Mouse (Mus musculus) midbrain, embryonic 13.5 days (tissue): ENCODE data around the gene H2-Eb1. TPM values are rescaled to one million over a fixed set of nuclear protein-coding genes. Genes with fewer than 3 reads are reported as not detected.

Experiments
- ATAC-seq: fragments of 200-750 bp; cut with Nextera tagmentation; 2 replicates; pipeline ENCODE4 v1.8.0; 2017; ENCODE audit warnings: mild to moderate bottlenecking, moderate TSS enrichment, moderate library complexity
- H3K27ac ChIP-seq: fragments of 300-500 bp; sonication (generic); 2 replicates; pipeline ENCODE4 v1.5.1; 2015; ENCODE audit warnings: inconsistent platforms, mild to moderate bottlenecking, moderate library complexity
- H3K27me3 ChIP-seq: fragments of 300-500 bp; sonication (generic); 2 replicates; pipeline ENCODE4 v1.6.1; 2015; ENCODE audit warnings: mild to moderate bottlenecking, inconsistent platforms
- H3K36me3 ChIP-seq: fragments of 300-500 bp; sonication (generic); 2 replicates; pipeline ENCODE4 v1.6.1; 2015; ENCODE audit warnings: mild to moderate bottlenecking, inconsistent platforms
- H3K4me1 ChIP-seq: fragments of 300-500 bp; sonication (generic); replicated peaks from 2 replicates; pipeline ENCODE4 v1.6.1; 2015; ENCODE audit warnings: inconsistent platforms
- H3K4me2 ChIP-seq: fragments of 300-500 bp; sonication (generic); replicated peaks from 2 replicates; pipeline ENCODE4 v1.6.1; 2015; ENCODE audit warnings: moderate library complexity, mild to moderate bottlenecking, inconsistent platforms
- H3K4me3 ChIP-seq: fragments of 300-500 bp; sonication (generic); replicated peaks from 2 replicates; pipeline ENCODE4 v1.5.1; 2015; ENCODE audit warnings: mild to moderate bottlenecking, inconsistent platforms
- H3K9ac ChIP-seq: fragments of 300-500 bp; sonication (generic); replicated peaks from 2 replicates; pipeline ENCODE4 v1.6.1; 2015; ENCODE audit warnings: mild to moderate bottlenecking, inconsistent platforms
- H3K9me3 ChIP-seq: fragments of 300-500 bp; sonication (generic); 2 replicates; pipeline ENCODE4 v1.6.1; 2016; ENCODE audit warnings: mild to moderate bottlenecking, inconsistent platforms
- WGBS: fragments of 180-500 bp; shearing (Covaris S2); methylation state at CpG from one replicate; pipeline ENCODE4 v1.1.7; 2015; 5-methylcytosine and 5-hydroxymethylcytosine counted together
- polyA plus RNA-seq: library from polyadenylated mRNA; unstranded; fragments of >200 nt; fragmentation: Nextera tagmentation; extraction: Ambion mirVana; gene quantifications from 2 replicates; pipeline ENCODE4 v1.2.1, GENCODE M21; 2015

The H2-Eb1 gene
- 1.7 and 2.1 TPM in 2 replicates for polyA plus RNA-seq

DNA sequence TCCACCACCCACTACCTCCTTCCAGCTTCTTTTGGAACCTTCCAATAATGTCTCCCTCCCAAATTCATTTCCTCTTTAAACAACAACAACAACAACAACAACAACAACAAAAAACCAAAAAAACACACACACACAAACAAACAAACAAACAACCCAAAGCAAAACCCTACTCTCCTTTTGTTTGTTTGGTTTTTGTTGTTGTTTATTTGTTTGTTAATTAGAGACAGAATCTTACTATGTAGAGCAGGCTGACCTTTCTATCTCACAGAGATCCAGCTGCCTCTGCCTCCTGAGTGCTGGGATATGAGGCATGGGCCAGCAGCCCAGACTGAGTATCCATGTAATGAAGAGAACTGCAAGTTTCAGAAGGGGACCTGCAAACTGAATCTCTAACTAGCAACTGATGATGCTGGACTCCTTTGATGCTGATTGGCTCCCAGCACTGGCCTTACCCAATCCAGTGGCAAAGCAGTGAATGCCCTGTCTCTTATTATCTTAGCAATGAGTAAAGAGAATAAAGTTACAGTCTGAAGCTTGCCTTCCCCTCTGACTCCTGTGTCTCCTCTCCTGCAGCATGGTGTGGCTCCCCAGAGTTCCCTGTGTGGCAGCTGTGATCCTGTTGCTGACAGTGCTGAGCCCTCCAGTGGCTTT lies at the start of gene H2-Eb1:
Gene H2-Eb1 (plus strand): TSS at position 488 of the 651 bp plus-strand sequence.
- peak; percentile 59 for ATAC-seq
- no peak within 1 kb of the TSS for H3K4me3 ChIP-seq
- no peak within 1 kb of the TSS for H3K9ac ChIP-seq
- peaks cover 3% of the 10 kb centered on the region; the same call in 1 of the 2 replicates for H3K4me1 ChIP-seq
- H3K9me3 ChIP-seq, result no peaks in the 10 kb centered on the region
- H3K27me3 ChIP-seq, result peaks cover 7% of the 10 kb centered on the region; the same call in 1 of the 2 replicates
- no peak within 1 kb of the TSS for H3K4me2 ChIP-seq
- H3K27ac ChIP-seq, result no peak within 1 kb of the TSS
- no peaks in the 10 kb centered on the region for H3K36me3 ChIP-seq

DNA sequence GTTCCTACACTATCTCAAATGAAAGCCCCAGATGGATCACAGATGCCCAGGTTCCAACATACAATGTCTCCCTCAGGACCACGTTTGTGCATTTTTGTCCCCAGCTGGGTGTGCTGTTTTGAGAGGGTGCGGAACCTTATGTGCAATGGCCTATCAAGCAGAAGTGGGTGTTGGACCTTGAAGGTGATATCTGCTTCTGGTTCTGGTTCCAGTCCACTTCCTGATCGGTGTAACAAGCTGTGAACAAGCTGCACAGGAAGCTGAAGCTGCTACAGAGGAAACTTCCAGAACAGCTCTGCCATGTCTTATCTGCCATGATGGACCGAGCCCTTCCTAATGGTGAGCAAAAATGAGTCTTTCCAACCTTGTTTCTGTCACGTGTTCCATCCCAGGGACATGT lies 49.2 kb upstream of the H2-Eb1 start:
- Histone ChIP-seq H3K9ac (no peak overlapping the region), H3K27me3 (0 out of 2 replicates have a peak, but pooled peaks cover 9% of the 10 kb centered on the region), H3K9me3 (no peaks in the 10 kb centered on the region), H3K36me3 (no peaks in the 10 kb centered on the region), H3K4me1 (0 out of 2 replicates have a peak, but pooled peaks cover 2% of the 10 kb centered on the region), H3K27ac (no peak overlapping the region), H3K4me2 (no peak overlapping the region), H3K4me3 (no peak overlapping the region)
- no peak for ATAC-seq
- 85% methylated on average over 5 of the region's 5 CpGs for WGBS

DNA sequence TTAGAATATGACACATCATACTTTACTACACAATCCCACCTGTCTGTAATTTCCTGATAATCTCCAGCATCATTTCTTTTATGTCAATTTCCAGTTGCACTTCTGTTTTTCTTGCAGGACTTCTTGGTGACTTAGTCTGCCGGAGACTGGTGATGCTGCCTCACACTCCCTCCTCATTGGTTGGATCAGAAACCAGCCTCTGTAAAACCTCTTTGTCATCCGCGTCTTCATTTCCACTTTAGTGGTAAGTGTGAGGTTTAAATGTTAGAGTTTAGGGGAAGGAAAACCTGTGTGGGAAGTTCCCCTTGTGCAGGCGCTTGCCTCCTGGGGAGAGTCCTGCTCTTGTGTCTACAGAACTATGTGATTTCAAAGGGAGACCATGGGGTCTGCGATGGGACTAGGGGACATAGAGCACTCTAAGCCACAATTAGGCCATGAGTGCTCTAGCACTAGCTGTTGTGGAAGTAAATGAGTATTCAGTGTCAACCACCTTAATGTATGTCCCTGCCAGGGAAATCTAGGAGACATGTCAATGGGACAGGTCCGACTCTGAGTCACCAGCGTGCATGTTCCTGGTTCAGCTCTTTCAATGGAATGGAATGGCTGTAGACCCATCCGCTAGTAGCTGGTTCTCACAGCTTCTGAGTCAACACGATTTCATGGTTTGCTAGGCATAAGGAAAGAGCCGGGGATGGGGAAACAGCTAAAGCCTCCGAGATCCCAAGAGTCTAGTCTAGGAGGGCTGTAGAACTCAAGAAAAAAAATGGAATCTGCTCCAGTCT lies 47.9 kb upstream of the H2-Eb1 start, which contains the start of gene H2-Ab1:
Gene H2-Ab1 (plus strand): TSS at position 96 of the 782 bp plus-strand sequence.
- WGBS, result 72% methylated on average over 11 of the region's 11 CpGs
- Histone ChIP-seq H3K9me3 (no peaks in the 10 kb centered on the region), H3K4me1 (0 out of 2 replicates have a peak, but pooled peaks cover 2% of the 10 kb centered on the region), H3K4me3 (no peak within 1 kb of the TSS), H3K27ac (no peak within 1 kb of the TSS), H3K4me2 (no peak within 1 kb of the TSS), H3K27me3 (peaks cover 9% of the 10 kb centered on the region; the same call in 1 of the 2 replicates), H3K9ac (no peak within 1 kb of the TSS), H3K36me3 (no peaks in the 10 kb centered on the region)
- ATAC-seq, result no peak

DNA sequence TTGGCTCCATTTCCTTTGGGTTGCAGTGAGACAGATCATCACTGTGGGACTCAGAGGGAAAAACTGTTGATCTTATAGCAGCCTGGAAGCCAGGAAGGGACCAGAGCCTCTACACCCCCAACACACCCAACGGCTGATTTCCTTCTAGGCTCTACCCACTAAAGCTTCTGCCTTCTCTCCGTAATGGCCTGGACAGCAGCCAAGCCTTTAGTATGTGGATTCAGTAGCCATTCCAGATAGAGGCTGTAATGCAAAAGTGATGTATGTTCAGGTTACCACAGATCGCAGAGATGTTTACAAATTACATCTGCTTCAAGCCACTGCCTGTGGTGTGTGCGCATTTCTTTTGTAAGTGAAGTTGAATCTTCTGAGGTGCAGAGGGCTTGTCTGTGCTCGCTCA lies 45.1 kb upstream of the H2-Eb1 start:
- H3K9me3 ChIP-seq, result no peaks in the 10 kb centered on the region
- no peak overlapping the region for H3K9ac ChIP-seq
- no peak overlapping the region for H3K4me2 ChIP-seq
- 84% methylated on average over 5 of the region's 5 CpGs for whole genome bisulfite sequencing
- no peaks in the 10 kb centered on the region for H3K36me3 ChIP-seq
- H3K27me3 ChIP-seq, result peaks cover 34% of the 10 kb centered on the region
- peaks cover 24% of the 10 kb centered on the region for H3K4me1 ChIP-seq
- ATAC-seq, result no peak
- no peak overlapping the region for H3K4me3 ChIP-seq
- no peak overlapping the region for H3K27ac ChIP-seq

DNA sequence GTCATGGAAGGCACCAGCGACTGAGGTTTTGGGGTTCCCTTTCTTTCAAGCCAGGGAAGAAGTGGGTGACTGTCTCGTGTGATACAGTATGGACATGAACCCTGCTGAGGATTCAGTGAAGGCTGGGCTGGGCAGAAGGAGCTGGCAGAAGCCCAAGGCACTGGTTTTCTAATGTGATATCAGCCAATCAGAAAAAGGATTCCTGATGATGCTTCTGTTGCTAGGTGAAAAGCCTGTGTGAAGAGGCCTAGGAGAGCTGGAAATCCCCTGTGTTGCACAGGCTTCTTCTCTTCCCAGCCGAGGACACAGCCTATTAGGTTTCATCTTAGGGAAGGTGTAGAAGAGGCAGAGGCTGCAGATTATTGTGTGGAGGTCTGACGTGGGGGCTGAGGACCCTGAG lies 44.2 kb upstream of the H2-Eb1 start:
- ATAC-seq, result peak; percentile 73
- Histone ChIP-seq H3K4me2 (no peak overlapping the region), H3K27me3 (peaks cover 36% of the 10 kb centered on the region), H3K36me3 (no peaks in the 10 kb centered on the region), H3K4me1 (peaks cover 24% of the 10 kb centered on the region), H3K4me3 (no peak overlapping the region), H3K9ac (no peak overlapping the region), H3K9me3 (no peaks in the 10 kb centered on the region), H3K27ac (no peak overlapping the region)
- 28% methylated on average over 4 of the region's 4 CpGs for WGBS

DNA sequence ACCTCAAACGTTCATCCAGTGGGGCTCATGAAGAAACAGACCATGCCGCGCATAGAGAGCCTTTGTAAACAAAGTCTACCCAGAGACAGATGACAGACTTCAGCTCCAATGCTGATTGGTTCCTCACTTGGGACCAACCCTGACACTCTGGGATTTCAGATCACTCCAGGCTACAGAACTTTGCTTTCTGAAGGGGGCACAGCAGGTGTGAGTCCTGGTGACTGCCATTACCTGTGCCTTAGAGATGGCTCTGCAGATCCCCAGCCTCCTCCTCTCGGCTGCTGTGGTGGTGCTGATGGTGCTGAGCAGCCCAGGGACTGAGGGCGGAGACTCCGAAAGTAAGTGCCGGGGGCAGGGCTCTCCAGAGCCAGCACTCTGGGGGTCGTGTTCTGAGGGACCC lies 42.6 kb upstream of the H2-Eb1 start:
- H3K9ac ChIP-seq, result no peak overlapping the region
- H3K4me1 ChIP-seq, result peaks cover 24% of the 10 kb centered on the region
- no peak overlapping the region for H3K27ac ChIP-seq
- peak overlapping the region; percentile 96 for H3K4me2 ChIP-seq
- no peaks in the 10 kb centered on the region for H3K36me3 ChIP-seq
- WGBS, result under 1% methylated on average over 8 of the region's 8 CpGs
- peak; percentile 79 for ATAC-seq
- peaks cover 40% of the 10 kb centered on the region for H3K27me3 ChIP-seq
- peak overlapping the region; percentile 54 for H3K4me3 ChIP-seq
- no peaks in the 10 kb centered on the region for H3K9me3 ChIP-seq

DNA sequence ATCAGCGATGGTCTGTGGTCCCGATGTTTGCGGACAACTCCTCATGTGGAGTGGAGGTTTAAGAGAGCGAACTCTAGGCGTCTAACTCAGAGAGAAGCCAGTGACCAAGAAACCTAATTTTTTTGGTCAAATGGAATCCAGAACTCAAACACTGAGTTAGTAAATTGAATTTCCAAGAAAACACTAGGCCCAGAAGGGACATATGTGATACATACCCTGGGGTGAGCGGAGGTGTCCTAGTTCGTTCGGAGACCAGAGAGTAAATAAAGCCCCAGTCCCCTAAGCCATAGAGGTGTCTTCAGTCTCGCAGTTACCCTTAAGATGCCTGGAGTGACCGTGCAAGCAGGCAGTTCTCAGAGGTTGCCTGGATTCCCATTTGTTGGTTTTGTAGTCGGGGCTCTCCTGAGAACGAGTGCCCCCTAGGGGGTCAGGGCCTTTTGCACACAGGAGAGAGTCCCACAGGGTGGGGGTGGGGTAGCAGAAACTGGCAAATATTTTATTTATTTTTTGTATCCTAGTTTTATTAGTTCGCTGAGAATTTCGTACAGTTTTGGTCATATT lies 41.8 kb upstream of the H2-Eb1 start:
- Histone ChIP-seq H3K9ac (no peak overlapping the region), H3K4me1 (peaks cover 24% of the 10 kb centered on the region), H3K27me3 (peaks cover 40% of the 10 kb centered on the region), H3K9me3 (no peaks in the 10 kb centered on the region), H3K4me3 (peak overlapping the region; percentile 54), H3K4me2 (peak overlapping the region; percentile 96), H3K36me3 (no peaks in the 10 kb centered on the region), H3K27ac (no peak overlapping the region)
- 2% methylated on average over 14 of the region's 14 CpGs for WGBS
- no peak for ATAC-seq

DNA sequence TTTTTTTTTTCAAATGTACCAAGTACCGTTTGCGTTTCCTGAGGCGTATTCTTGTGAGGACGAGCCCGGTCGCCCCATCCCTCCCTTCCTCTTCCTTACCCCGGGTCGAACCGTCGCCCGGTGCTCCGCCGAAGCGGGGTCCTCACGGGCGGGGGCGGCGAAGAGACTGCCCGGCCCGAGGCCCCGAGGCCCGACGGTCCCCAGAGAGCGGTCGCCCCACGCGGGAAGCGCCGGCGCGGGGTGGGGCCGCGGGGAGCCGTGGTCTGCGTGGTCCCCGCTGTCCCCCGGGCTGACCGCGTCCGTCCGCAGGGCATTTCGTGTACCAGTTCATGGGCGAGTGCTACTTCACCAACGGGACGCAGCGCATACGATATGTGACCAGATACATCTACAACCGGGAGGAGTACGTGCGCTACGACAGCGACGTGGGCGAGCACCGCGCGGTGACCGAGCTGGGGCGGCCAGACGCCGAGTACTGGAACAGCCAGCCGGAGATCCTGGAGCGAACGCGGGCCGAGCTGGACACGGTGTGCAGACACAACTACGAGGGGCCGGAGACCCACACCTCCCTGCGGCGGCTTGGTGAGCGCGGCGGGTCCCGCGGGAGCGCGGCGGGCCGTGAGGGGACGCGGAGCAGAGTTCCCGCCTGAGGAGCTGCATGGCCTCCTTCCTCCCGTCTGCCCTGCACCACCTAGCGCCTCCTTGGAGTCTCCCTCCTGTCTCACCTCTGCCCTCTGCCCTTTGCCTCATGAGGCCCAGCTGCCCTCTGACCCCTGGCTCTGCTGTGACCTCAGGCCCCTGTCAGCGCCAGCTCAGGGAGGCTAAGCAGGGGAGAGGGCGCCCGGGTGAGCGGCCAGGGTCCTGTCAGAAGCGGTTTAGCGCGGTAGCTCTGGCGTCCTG lies 41.0 kb upstream of the H2-Eb1 start:
- peak overlapping the region; percentile 54 for H3K4me3 ChIP-seq
- WGBS, result under 1% methylated on average over 82 of the region's 93 CpGs
- H3K27me3 ChIP-seq, result peaks cover 33% of the 10 kb centered on the region
- H3K4me1 ChIP-seq, result peaks cover 24% of the 10 kb centered on the region
- no peaks in the 10 kb centered on the region for H3K9me3 ChIP-seq
- H3K9ac ChIP-seq, result peak overlapping the region; percentile 70
- peak; percentile 34 for ATAC-seq
- peak overlapping the region; percentile 96 for H3K4me2 ChIP-seq
- no peak overlapping the region for H3K27ac ChIP-seq
- no peaks in the 10 kb centered on the region for H3K36me3 ChIP-seq

DNA sequence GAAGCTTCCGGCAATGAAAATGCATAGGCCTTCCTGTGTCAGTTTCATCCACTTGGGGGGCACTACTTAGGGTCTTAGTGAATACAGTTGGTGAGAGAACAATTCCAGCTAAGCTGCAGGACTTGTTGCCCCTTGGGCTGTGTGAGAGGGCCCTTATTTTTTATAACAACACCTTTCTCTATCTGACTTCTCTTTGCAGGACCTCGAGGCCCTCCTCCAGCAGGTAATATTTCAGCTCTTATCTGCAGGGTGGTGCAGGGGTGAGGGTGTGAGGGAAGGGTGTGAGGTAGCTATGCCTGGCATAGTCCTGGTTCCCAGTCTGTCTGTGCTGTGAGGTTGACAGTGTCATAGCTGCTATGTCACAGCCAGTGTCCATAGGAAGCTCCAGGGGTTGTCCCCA lies 37.4 kb upstream of the H2-Eb1 start:
- H3K27ac ChIP-seq, result no peak overlapping the region
- no peaks in the 10 kb centered on the region for H3K36me3 ChIP-seq
- H3K9ac ChIP-seq, result no peak overlapping the region
- no peak overlapping the region for H3K4me3 ChIP-seq
- WGBS, result 88% methylated on average over 2 of the region's 2 CpGs
- no peak overlapping the region for H3K4me2 ChIP-seq
- no peak for ATAC-seq
- peaks cover 20% of the 10 kb centered on the region for H3K4me1 ChIP-seq
- H3K9me3 ChIP-seq, result no peaks in the 10 kb centered on the region
- peaks cover 29% of the 10 kb centered on the region for H3K27me3 ChIP-seq

DNA sequence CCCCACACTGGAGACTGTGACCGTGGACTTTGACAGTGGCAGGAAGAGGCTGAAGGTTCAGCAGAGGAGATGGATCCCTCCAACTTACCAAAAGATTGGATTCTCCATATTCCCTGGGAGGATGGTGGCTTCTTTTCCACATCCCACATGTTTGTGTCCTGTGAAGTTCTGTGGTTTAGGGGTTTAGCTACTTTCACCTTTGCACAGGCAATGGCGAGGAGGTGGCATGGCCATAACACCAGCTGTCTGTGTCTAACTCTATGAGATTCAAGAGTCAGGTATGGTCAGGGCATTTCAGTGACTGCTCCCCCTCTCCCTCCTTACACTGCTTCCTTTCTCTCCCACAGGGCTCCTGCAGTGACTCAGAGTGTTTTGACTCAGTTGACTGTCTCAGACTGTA lies 36.9 kb upstream of the H2-Eb1 start:
- no peak overlapping the region for H3K27ac ChIP-seq
- 94% methylated on average over 2 of the region's 2 CpGs for WGBS
- H3K36me3 ChIP-seq, result no peaks in the 10 kb centered on the region
- H3K27me3 ChIP-seq, result peaks cover 24% of the 10 kb centered on the region
- no peak for ATAC-seq
- no peak overlapping the region for H3K9ac ChIP-seq
- no peak overlapping the region for H3K4me2 ChIP-seq
- H3K4me3 ChIP-seq, result no peak overlapping the region
- peaks cover 15% of the 10 kb centered on the region for H3K4me1 ChIP-seq
- H3K9me3 ChIP-seq, result no peaks in the 10 kb centered on the region

DNA sequence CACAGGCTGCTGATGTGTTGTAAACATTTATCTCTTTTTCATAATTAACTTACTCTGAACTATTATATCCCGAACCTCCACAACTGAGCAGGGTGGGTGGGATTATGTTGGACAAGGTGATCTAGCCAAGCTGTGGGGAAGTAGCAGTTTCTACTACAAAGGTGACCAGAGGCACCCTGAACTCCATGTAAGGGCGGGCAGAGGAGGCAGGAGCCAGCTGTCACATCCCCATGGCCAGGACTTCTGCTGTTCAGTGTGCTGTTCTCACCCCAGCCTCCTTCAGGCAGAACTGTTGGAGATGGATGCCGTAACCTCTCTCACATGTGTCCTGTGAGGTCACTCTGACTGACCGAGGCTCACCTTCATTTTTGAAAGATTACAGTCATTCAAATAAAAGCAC lies 35.9 kb upstream of the H2-Eb1 start:
- no peak for ATAC-seq
- WGBS, result 85% methylated on average over 4 of the region's 4 CpGs
- Histone ChIP-seq H3K4me1 (peaks cover 4% of the 10 kb centered on the region), H3K4me3 (no peak overlapping the region), H3K9me3 (no peaks in the 10 kb centered on the region), H3K27me3 (peaks cover 13% of the 10 kb centered on the region), H3K36me3 (no peaks in the 10 kb centered on the region), H3K9ac (no peak overlapping the region), H3K27ac (no peak overlapping the region), H3K4me2 (no peak overlapping the region)
